ENCODE assay signal across 11 mouse cellular contexts in the genomic region with DNA sequence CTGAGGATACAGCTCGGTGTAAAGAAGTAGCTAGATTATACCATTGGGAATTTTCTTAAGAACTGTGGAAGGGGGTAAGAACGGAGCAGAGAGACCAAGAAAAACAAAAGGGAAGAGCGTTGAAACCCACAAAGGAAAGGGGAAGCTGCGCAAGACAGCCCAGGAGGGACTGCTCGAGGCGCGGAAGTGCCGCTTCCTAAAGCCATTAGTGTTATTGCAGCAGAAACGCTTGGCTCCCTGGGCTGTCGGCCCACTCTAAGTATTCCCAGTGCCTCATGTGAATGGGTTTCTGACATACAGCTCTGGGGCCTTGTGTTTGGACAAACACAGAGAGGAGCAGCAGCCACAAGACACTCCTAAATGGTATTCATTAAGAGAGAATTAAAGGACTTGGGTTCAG.
DNase-seq lines count a peak whose midpoint lies in the region; ATAC-seq lines count a peak whose summit lies in the region.
"Had no signal": no experiment of that assay in that cellular context is flagged by ENCODE, and none has a peak within 500 bp of the region (broad histone marks: within the 10 kb centered on the region; RNA-seq: fewer than 3 reads in every experiment).

No protein-coding gene starts in this region.

- intact Hi-C loops in gastrocnemius, postnatal 14 days (cut with DNase I; ENCODE audit: low total_unique reads): no loop called here

- DNase-seq in gastrocnemius, postnatal 14 days: peak; percentile 42
- no peak for DNase-seq in gastrocnemius, postnatal 10 days
- DNase-seq in spleen, postnatal 36 days (ENCODE audit: low spot score in 2 of 2): peak; percentile 18 to 31
- DNase-seq in spleen, adult 12 weeks (ENCODE audit: low spot score): no peak
- DNase-seq in layer of hippocampus, adult 9-10 months (ENCODE audit: low spot score): no peak
- DNase-seq in urinary bladder, postnatal 10 days (ENCODE audit: low spot score): no peak
- DNase-seq in urinary bladder, postnatal 25 days (ENCODE audit: low spot score): no peak
- DNase-seq: cerebellum, postnatal 14 days; right cerebral cortex, postnatal 4 days had no signal

- ATAC-seq in limb, embryonic 15.5 days (ENCODE audit: insufficient number of reproducible peaks, low FRiP score, low TSS enrichment, low read depth): no peak
- ATAC-seq: midbrain, embryonic 13.5 days had no signal

- WGBS in limb, embryonic 15.5 days: 54% methylated on average over 10 of the region's 10 CpGs

- H3K4me1 ChIP-seq in limb, embryonic 15.5 days: peaks cover 39% of the 10 kb centered on the region

- peak overlapping the region; percentile 69; the same call in 1 of the 2 replicates for H3K27ac ChIP-seq in limb, embryonic 15.5 days
- H3K27ac ChIP-seq: midbrain, embryonic 13.5 days had no signal

- no peak overlapping the region for H3K4me3 ChIP-seq in limb, embryonic 15.5 days
- H3K4me3 ChIP-seq: midbrain, embryonic 13.5 days had no signal

- H3K4me2 ChIP-seq in limb, embryonic 15.5 days: no peak overlapping the region
- H3K4me2 ChIP-seq: midbrain, embryonic 13.5 days had no signal

- H3K36me3 ChIP-seq in limb, embryonic 15.5 days: no peaks in the 10 kb centered on the region
- H3K36me3 ChIP-seq: midbrain, embryonic 13.5 days had no signal

- H3K9me3 ChIP-seq in limb, embryonic 15.5 days: no peaks in the 10 kb centered on the region
- H3K9me3 ChIP-seq: midbrain, embryonic 13.5 days had no signal

- H3K9ac ChIP-seq in limb, embryonic 15.5 days: no peak overlapping the region
- H3K9ac ChIP-seq: midbrain, embryonic 13.5 days had no signal

- H3K27me3 ChIP-seq in limb, embryonic 15.5 days: no peaks in the 10 kb centered on the region
- H3K27me3 ChIP-seq: midbrain, embryonic 13.5 days had no signal

Comparison
In these comparisons a context has a peak if more than half of its experiments do, and no peak if none do; other contexts are left out.
1. DNase-seq: peak in gastrocnemius, postnatal 14 days (single experiment) and spleen, postnatal 36 days (2 of 2); none in gastrocnemius, postnatal 10 days (single experiment), spleen, adult 12 weeks (single experiment), layer of hippocampus, adult 9-10 months (single experiment), urinary bladder, postnatal 10 days (single experiment) and urinary bladder, postnatal 25 days (single experiment).